Mouse (Mus musculus) urinary bladder, postnatal 36 days (tissue): Measurements from ENCODE around the gene Cartpt.
"Not testable (repeated sequence)": the region's sequence is repeated elsewhere in the genome, so short reads cannot be mapped to it uniquely, and the experiment has no call there.

Source experiments
- DNase-seq, 2 experiments: peaks; one replicate each; pipeline ENCODE4 v3.0.0; 2022; ENCODE audit warnings: low spot score in 2 of 2, mixed read lengths in 1 of 2

Gene Cartpt

DNA sequence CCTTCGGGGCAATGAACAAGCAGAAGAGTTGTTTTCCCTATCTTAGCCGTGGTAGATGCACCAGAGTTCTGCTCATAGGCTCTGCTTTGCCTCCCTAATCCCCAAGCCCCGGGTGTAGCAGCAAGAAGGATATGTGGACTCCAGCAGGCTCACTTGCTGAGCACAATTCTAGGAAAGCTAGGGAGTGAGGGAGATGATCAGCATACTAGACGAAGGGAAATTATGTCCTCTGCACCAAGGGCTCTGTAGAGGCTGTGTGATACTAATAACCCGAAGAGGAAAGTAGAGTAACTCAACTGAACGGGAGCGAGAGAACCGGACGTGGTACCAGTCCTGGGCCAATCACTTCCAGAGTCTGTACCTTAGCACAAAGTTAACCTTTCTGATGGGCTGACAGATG, at the start of gene Cartpt:
Gene Cartpt, minus strand, starts transcription at position 127 of the 400 bp plus-strand sequence.
- no peak for DNase-seq

DNA sequence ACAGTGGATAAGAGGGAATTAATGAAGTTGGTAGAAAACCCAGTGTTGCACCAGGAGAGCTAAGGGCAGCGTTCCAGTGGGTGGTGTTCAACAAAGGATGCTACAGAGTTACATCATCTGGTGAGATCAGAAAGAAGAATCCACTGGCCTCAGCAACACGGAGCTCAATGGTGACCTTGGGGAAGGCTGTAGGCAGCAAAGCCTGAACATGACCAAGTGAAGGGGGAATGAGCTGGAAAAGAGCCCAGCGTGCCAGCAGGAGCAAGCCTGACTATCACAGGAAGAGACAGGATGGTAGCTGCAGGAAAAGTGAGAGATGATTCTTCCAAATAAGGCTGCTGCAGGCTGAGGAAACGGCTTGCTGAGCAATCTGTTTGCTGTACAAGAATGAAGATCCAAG, 46.5 kb upstream of the Cartpt start:
- DNase-seq, result no peak

DNA sequence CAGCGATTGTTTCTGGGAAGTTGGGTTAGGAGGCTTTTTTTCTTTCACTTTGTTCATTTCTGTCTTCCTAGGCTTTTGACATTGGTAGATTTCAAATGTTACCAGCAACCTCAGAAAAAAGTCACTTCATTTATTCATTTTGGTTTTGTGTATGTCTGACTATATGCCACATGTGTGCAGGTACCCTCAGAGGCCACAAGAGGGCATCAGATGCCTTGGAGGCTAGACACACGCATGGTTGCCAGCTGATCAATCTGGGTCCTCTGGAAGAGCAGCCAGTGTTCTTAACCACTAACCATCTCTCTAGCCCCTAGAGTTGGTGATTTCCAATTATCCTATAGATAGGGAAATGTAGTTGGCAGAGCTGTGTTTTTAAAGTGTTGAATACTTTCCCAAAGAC, 42.6 kb upstream of the Cartpt start:
- DNase-seq, result no peak

DNA sequence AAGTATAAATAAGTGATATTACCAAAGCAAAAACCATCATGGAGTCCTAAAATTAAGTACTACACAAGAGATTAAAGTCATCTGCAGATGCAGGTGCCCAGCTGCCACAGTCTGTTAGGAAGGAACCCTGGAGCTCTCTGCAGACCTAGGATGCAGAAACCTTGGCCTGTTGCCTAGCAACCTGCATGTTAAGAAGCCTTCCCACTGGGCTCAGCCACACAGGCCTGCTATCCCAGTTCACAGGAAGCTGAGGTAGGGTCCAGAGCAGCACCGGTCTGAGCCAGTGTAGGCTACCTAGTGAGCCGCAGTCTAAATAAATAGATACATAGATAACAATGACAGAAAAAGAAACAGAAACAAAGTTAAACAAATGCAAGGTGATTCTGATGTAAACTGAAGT, 39.7 kb upstream of the Cartpt start:
- DNase-seq, result no peak

DNA sequence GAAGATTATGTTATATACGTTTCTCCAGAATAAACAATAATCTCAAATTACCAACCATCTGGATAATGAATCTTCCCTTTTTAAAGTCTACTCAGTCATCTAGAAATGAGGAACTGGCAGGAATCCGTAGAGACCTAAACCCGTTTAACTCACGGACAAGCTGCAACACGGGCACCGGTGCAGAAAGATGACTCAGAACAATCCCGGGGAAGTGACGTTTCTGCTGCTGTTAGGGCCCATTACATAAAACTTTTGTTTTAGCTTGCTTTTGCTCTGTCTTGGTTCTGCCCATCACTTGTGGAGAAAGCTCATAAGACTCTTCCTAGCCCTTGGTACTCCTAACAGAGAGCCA, 38.4 kb upstream of the Cartpt start:
- DNase-seq, result no peak

DNA sequence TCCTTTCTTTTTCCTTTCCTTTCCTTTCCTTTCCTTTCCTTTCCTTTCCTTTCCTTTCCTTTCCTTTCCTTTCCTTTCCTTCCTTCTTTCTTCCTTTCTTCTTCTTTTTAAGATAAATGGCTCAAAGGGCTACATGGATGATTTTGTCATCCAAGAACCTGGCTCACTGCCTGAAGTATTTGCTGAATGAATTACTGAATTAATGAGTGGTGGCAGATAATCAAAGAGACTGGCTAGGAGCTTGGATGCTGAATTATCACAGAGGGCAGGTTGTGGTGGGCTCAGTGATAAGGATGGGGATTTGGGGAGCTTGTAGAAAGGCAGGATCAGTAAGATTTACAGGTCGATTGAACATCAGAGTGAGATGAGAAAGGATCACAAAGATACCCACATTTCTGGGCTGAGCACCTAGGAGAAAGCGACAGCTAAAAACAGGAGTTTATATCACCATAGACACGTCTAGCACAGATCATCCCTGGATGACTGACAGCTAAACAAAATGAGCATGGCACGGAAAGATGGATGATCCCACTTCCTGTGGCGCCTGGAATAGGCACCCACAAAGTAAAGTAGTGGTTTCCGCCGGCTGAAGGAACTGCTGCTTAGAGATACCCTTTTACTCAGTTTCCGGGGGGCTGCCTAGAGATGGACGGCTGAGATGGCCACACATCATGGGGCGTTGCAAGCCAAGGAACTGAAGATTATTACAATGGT, 37.9 kb upstream of the Cartpt start:
- DNase-seq, result no peak

DNA sequence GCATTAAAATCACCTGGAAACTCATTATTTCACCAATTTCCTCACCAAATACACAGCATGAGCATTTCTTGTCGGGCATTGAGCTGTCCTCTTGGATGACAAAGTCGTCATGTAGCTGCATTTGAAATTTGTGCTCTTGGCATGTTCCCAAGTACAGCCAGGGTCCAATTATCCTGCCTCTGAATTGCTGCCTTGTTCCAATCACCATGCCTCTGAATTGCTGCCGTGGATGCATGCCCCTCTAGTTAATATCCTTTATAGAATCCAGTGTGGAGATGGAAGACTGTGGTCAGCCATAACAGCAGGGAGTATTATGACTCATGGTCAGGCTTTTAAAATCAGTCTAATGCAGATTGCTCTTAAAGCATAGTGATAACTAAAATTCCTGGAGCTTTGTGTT, 36.9 kb upstream of the Cartpt start:
- no peak for DNase-seq

DNA sequence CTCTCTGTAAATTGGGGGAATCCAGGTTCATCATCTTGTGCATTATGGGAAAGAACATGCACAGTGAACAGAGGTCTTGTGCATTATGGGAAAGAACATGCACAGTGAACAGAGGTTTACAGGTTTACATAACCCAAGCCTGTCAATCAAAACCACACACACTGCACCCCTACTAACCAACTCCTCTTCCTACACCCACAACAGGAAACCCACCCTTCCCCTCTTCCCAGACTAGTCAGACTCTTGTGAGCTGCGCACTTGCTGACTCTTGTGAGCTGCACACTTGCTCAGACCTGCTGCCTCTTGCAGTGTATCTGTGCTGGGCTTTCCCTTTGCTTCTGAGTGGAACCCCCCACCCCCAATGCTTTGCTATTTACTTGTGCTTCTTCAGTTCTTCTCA, 31.5 kb upstream of the Cartpt start:
- no peak for DNase-seq

DNA sequence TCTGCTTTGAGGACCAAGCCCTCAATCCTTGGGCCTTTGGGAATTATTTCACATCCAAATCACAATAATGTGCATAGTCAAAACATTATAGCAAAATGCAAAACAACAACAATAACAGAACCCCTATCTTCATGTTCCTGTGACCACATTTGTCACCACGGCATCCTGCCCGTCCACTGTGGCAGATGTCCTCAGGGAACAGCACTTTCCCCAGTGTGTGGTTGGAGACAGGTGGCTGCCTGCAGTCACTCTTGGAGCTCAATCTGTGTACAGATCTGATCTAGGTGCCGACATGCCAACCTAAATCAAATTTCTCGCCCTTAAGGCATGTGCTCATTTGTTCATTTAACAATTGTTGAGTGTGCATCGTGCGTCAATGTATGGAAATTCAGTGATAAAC, 30.6 kb upstream of the Cartpt start:
- no peak for DNase-seq

DNA sequence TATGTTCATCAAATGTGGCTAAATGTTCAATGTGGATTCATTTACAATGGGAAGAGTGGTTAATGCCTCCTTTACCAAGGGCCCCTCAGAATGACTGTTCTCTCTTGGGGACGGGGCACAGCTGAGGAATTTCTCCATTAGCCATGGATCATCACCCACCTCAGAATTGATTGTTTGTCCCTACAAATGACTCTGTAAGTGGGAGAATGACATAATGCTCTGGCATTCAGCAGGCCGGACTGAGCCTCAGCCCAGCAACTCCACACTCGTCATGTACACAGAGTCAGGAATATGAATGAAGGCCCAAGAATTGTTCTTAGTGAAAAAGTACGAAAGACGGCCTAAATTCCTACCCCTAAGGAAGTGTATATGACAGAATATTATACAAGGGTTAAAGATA, 25.4 kb upstream of the Cartpt start:
- DNase-seq, result no peak

DNA sequence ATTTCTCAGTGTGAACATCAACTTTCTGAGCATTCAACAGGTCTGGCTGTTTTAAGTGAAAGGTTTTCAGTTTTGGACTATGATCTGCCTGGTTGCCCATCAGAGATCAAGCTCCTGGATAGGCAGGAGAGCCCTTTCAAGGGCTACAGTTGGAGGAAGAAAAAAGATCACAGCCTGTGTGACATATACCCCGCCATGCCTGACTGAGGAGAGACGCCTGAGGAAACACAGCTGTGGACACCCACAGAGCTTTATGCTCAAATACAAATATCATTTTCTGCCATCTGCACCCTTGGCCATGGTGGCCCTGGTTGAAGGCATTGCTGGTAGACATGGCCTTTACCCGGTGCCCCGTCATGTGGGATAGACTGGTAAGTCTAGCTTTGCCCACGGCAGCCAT, 14.7 kb upstream of the Cartpt start:
- DNase-seq, result no peak

DNA sequence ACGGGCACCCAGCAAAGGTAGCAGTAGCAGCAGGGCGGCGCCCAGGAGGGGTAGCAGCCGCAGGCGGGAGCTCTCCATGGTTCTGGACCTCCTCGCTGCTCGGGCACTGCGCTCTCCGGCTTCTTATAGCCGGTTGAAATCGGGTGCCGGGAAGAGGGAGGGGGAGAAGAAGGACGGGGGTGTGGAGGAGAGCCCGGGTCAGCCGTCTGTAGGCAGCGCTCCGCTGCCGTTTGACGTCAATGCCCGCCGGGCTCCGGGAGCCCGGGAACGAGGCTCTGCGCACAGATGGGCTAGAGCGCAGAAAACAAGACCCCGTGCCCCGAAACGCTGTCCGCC, 366 bp downstream of the Cartpt start:
- DNase-seq, result peak in 1 of 2 experiments; percentile 6

DNA sequence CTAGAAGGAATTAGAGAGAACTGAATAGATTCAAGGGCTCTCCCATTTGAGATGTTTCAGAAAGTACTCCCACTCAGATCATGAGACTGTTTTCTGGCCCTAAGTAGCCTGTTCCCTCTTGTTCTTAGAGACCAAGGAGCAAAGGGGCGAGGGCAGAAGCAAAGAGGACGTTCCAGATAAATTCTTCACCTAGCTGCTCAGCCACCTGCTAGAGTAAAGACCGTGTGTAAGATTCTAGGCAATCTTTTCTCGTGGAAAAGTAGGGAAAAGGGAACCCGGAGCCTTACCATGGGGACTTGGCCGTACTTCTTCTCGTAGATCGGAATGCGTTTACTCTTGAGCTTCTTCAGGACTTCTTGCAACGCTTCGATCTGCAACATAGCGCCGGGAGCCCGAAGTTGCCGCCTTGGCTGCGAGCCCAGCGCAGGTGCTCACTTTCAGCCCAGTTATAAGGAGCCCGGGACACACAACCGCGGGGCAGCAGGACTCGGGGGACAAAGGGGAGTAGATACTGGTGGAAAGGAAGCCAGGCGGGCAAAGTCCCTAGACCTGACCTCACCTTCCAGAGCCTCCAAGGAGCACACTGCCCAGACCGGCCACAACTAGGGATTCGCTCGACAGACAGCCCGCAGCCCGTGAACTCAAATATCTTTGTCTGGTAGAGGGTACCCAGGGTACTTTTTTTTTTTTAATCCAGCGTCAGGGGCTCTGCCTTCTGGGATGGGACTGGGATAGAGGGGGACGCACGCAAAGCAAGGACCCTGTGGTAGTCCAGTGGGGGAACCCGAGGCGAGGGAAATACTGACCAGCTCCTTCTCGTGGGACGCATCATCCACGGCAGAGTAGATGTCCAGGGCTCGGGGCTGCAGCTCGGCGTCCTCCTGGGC, 978 bp downstream of the Cartpt start:
- no peak for DNase-seq

DNA sequence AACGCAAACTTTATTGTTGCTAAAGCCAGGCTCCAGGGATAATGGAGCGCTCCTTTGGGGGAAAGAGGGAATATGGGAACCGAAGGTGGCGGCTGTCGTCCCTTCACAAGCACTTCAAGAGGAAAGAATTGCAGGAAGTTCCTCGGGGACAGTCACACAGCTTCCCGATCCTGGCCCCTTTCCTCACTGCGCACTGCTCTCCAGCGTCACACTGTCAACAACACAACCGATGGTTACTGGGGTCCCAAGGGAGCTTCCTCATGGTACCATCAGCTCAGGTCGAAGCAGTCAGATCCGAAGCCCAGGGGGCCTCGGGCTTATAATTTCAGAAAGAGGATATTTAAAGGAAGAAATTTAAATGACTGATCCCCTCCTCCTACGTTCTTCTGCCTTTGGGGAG, 2.1 kb downstream of the Cartpt start:
- no peak for DNase-seq

DNA sequence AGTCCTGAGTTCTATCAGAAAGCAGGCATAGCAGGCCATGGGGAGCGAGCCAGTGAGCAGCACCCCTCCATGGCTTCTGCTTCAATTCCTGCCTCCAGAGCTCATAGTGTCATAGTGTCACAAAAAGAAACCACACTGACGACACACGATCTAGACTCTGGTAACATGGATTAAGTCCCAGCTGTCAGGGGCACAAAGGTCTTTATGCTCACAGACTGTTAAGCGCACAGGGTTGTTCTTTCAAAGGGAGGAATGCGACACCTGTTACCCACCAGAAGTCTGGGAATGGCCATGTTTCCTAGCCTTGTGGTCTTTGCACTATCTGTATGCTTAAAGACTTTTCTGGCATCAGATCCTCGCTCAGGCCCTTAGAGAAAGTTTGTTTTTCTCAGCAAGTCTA, 15.3 kb downstream of the Cartpt start:
- DNase-seq, result no peak

DNA sequence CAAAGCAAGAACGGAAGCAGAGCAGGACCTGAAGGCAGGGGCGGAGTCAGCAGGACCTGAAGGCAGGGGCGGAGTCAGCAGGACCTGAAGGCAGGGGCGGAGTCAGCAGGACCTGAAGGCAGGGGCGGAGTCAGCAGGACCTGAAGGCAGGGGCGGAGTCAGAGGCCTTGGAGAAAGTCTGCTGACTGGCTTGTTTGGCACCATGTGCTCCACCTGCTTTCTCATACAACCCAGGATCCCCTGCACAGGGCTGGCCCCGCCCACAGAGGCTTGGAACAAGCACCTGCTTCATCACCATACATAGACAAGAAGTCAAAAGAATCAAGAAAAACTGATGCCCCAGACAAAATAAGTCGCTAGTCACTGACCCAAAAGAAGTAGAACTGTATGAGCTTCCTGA, 19.1 kb downstream of the Cartpt start:
- not testable (repeated sequence) for DNase-seq

DNA sequence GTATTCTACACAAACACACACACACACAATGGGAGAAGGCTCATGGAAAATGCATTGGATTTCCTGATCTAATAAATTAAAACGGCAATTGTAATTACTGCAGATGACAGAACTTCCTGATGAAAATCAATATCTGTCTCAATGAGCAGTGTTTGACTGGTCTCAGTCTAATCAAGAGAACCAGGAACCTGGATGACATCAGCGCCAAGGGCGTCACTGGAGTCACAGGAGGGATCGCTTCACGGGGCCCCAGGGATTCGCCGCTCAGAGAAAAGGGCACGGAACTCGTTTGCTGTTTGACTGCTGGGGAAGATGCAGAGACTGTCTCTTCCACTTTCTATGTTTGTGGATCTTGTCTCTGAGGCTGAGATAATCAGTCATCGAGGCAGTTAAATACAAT, 21.2 kb downstream of the Cartpt start:
- DNase-seq, result no peak

DNA sequence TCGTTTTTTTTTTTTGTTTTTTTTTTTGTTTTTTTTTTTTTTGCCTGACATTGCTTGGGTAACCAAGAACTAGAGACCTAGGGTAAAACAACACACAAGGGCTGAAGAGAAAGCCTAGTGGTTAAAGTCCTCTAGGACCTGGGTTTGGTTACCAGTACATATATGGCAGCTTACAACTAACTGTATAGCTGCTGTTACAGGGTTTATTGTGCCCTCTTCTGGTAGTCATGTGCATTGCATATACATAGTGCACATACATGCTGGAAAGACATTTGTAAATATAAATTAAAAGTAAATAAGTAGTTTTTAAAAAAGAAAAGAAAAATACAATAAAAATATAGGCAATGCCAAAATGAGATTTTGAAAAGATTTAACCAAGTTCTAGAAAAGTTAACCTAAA, 28.8 kb downstream of the Cartpt start:
- DNase-seq, result no peak

DNA sequence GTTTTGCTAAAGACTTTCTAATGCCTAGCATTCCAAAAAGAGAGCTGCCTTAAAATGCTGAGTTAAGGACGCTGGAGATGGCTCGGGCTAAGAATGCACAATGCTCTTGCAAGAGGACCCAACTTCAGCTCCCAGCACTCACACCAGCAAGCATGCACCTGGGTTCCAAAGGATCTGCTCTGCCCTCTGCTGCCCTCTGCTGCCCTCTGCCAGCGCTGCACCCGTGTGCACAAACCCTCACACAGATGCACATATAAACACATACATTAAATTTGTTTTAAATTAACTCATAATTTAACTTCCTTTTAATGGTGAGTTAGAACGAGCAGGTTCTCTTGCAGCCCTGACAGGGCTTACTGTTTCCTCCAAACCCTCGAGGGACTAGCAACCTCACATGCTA, 32.5 kb downstream of the Cartpt start:
- DNase-seq, result no peak

DNA sequence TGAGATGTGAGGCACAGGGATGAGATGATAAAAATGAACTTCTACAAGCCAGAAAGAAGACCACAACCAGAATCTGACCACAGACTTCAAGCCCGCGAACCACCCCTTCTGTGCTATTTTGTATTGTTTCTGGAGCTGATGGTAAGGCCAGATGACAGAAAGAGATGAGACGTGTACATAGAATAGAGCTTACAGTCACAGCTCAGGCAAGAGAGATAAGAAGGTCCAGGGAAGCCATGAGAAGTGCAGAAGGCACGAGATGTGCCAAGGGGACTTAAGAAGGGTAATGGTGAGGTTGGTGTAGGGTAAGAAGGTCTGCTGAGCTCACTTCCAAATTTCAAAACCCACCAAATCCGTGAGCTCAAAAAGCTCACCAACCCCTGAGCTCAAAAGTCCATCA, 36.6 kb downstream of the Cartpt start:
- no peak for DNase-seq

DNA sequence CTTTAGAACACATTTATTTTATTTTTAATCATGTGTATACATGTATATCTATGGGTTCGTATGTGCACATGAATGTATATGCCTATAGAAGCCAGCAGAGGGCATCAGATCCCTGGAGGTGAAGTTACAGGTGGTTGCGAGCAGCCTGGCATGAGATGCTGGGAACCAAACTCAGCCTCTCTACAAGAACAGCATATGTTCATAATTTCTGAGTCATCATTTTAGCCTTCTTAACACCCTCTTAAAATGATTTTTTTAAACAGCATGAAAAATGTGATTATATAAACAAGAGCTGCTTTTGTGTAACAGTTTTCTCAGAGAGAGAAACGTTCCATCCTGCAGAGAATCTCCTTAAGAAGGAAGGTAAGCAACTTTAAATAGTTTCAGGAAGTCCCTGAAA, 40.2 kb downstream of the Cartpt start:
- DNase-seq, result no peak

DNA sequence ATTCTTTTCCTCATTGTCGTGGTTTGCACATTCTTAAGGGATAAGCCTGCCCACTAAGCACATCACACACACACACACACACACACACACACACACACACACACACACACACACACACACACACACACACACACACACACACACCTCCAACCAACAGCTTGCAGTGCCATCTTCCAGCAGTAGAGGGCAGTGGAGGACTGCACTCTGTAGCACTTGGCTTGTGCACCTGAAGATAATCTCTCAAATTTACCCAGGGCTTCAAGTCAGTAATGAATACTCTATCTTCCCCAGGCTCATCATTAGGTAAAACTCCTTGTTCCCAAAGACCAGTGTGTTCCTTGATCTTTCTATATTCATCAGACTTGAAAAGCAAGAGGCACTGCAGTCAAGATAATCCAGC, 41.8 kb downstream of the Cartpt start:
- no peak for DNase-seq

DNA sequence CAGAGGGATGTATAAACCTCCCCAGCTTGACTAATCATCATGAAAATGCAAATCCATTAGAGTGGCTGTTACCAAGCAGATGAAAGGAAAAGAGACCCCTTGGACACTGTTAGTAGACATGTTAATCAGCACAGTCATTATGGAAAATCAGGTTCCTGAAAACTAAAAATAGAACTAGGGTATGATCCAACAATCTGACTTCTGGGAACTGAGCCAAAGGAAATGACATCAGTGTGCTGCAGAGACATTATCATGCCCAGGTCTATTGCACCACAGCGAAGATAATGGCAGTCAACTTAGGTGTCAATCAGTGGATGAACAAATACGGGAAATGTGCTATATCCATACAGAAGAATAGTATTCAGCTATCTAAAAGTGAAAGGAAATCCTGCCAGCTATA, 43.0 kb downstream of the Cartpt start:
- DNase-seq, result no peak

DNA sequence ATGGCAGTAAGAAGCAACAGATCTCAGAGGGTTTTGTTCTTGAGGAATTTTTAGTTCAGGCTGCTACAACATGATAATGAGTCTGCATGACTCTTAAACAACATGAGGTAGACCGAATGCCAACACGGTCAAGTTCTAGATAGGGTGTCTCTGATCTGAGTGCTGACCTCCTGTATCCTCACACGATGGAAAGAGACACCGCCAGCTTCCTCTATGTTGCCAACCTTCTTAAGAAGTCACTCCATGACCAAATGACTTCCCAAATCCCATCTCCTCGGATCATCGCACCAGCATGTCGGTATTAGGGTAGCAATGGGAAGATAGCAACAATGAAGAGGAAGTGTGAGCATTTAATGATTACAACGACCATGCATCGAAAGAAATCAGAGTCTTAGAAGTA, 43.6 kb downstream of the Cartpt start:
- no peak for DNase-seq
